Mouse (Mus musculus): ENCODE results near the gene Prss8. TPM values are rescaled to one million over a fixed set of nuclear protein-coding genes. Genes with fewer than 3 reads are reported as not detected.

Prss8 gene
- total RNA-seq, 1 experiment from 2014 or later = 1.3 TPM

GRCm38 (mm10) chr7:127931351-127932135 lies 1.6 kb upstream of the Prss8 start:
- ATAC-seq (ENCODE audit: extremely low read depth, insufficient number of reproducible peaks, low FRiP score, poor library complexity, severe bottlenecking) = no peak

- ATAC-seq (ENCODE audit: extremely low read depth, insufficient number of reproducible peaks, low FRiP score, poor library complexity, severe bottlenecking) = no peak
These were observed 732 bp upstream of the Prss8 start for GRCm38 (mm10) chr7:127930636-127931035.

GRCm38 (mm10) chr7:127928596-127928995 lies 1.3 kb downstream of the Prss8 start:
- no peak for ATAC-seq (ENCODE audit: extremely low read depth, insufficient number of reproducible peaks, low FRiP score, poor library complexity, severe bottlenecking)

GRCm38 (mm10) chr7:127927726-127928125 lies 2.2 kb downstream of the Prss8 start:
- no peak for ATAC-seq (ENCODE audit: extremely low read depth, insufficient number of reproducible peaks, low FRiP score, poor library complexity, severe bottlenecking)

- no peak for ATAC-seq (ENCODE audit: extremely low read depth, insufficient number of reproducible peaks, low FRiP score, poor library complexity, severe bottlenecking)
These were observed 3.1 kb downstream of the Prss8 start for GRCm38 (mm10) chr7:127926846-127927245.

- ATAC-seq (ENCODE audit: extremely low read depth, insufficient number of reproducible peaks, low FRiP score, poor library complexity, severe bottlenecking) = no peak
These were observed 3.8 kb downstream of the Prss8 start for GRCm38 (mm10) chr7:127926066-127926465.

- no peak for ATAC-seq (ENCODE audit: extremely low read depth, insufficient number of reproducible peaks, low FRiP score, poor library complexity, severe bottlenecking)
These were observed 4.7 kb downstream of the Prss8 start for GRCm38 (mm10) chr7:127925252-127925651.

- ATAC-seq (ENCODE audit: extremely low read depth, insufficient number of reproducible peaks, low FRiP score, poor library complexity, severe bottlenecking) = no peak
These were observed 6.2 kb downstream of the Prss8 start for GRCm38 (mm10) chr7:127923714-127924113.

- ATAC-seq (ENCODE audit: extremely low read depth, insufficient number of reproducible peaks, low FRiP score, poor library complexity, severe bottlenecking) = peak; percentile 74
These were observed 7.2 kb downstream of the Prss8 start for GRCm38 (mm10) chr7:127922451-127923275.

GRCm38 (mm10) chr7:127921516-127921915 lies 8.4 kb downstream of the Prss8 start:
- no peak for ATAC-seq (ENCODE audit: extremely low read depth, insufficient number of reproducible peaks, low FRiP score, poor library complexity, severe bottlenecking)

GRCm38 (mm10) chr7:127919290-127919689 lies 10.6 kb downstream of the Prss8 start:
- no peak for ATAC-seq (ENCODE audit: extremely low read depth, insufficient number of reproducible peaks, low FRiP score, poor library complexity, severe bottlenecking)

- no peak for ATAC-seq (ENCODE audit: extremely low read depth, insufficient number of reproducible peaks, low FRiP score, poor library complexity, severe bottlenecking)
These were observed 11.7 kb downstream of the Prss8 start for GRCm38 (mm10) chr7:127918203-127918602.

GRCm38 (mm10) chr7:127915293-127915692 lies 14.6 kb downstream of the Prss8 start:
- ATAC-seq (ENCODE audit: extremely low read depth, insufficient number of reproducible peaks, low FRiP score, poor library complexity, severe bottlenecking) = no peak

GRCm38 (mm10) chr7:127912938-127913337 lies 17.0 kb downstream of the Prss8 start:
- no peak for ATAC-seq (ENCODE audit: extremely low read depth, insufficient number of reproducible peaks, low FRiP score, poor library complexity, severe bottlenecking)

GRCm38 (mm10) chr7:127912190-127912871 lies 17.6 kb downstream of the Prss8 start, which contains the start of gene Kat8:
Gene Kat8, plus strand, starts transcription at chr7:127912516.
- peak; percentile 99 for ATAC-seq (ENCODE audit: extremely low read depth, insufficient number of reproducible peaks, low FRiP score, poor library complexity, severe bottlenecking)

- no peak for ATAC-seq (ENCODE audit: extremely low read depth, insufficient number of reproducible peaks, low FRiP score, poor library complexity, severe bottlenecking)
These were observed 21.2 kb downstream of the Prss8 start for GRCm38 (mm10) chr7:127908656-127909055.

- no peak for ATAC-seq (ENCODE audit: extremely low read depth, insufficient number of reproducible peaks, low FRiP score, poor library complexity, severe bottlenecking)
These were observed 22.0 kb downstream of the Prss8 start for GRCm38 (mm10) chr7:127907939-127908338.

- ATAC-seq (ENCODE audit: extremely low read depth, insufficient number of reproducible peaks, low FRiP score, poor library complexity, severe bottlenecking) = peak; percentile 74
These were observed 25.7 kb downstream of the Prss8 start, which contains the start of gene Bckdk for GRCm38 (mm10) chr7:127903971-127904796. Gene Bckdk, plus strand, starts transcription at chr7:127904082.

GRCm38 (mm10) chr7:127901772-127902171 lies 28.1 kb downstream of the Prss8 start:
- no peak for ATAC-seq (ENCODE audit: extremely low read depth, insufficient number of reproducible peaks, low FRiP score, poor library complexity, severe bottlenecking)
